Mouse (Mus musculus): ENCODE data around the gene Acacb.

Acacb gene

DNA sequence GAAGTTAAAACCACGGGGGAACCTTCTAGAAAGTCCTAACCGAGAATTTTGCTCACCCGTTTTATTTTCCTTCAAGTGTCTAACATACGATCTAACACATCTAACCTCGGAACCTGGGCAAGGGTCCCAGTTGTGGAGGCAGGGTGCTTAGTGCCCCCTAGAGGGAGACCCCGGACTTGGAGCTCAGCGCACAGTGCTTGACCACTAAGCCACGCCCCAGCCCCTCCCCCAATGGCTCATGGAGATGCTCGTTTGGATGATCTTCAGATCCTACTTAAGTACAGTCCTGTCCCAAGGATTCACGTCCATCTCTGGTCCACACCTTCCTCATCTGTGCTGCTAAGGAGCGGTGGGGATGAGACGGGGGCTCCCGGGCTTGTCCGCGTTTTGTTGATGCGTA, 28.3 kb downstream of the Acacb start:
- CTCF ChIA-PET, result no interaction called here

DNA sequence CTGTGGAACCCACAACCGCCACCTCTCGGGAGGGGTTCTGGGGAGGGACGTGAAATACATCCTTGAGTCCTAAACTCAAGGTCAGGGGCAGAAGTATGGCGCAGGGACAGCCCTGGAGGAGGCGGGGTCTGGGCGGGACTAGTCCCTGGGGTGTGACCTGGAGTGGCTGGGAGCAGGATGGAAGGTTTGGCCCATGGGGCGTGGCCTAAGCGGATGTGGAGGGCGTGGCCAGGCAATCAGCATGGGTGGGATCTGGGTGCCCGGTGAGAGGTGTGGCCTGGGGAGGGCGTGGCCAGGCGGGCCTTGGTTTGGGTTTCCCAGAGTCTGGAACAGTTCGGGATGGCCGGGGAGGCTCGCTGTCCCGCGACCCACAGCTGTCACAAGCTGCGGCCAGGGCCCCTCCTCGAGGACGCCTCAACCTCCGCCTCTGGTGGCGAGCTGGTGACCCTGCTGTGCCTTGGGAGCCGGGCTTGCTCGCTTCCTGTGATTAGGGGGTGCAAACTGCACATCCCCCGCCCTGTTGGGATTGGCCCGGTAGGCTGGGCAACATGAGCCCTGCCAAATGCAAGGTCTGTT, 29.3 kb downstream of the Acacb start:
- CTCF ChIA-PET, result no interaction called here

DNA sequence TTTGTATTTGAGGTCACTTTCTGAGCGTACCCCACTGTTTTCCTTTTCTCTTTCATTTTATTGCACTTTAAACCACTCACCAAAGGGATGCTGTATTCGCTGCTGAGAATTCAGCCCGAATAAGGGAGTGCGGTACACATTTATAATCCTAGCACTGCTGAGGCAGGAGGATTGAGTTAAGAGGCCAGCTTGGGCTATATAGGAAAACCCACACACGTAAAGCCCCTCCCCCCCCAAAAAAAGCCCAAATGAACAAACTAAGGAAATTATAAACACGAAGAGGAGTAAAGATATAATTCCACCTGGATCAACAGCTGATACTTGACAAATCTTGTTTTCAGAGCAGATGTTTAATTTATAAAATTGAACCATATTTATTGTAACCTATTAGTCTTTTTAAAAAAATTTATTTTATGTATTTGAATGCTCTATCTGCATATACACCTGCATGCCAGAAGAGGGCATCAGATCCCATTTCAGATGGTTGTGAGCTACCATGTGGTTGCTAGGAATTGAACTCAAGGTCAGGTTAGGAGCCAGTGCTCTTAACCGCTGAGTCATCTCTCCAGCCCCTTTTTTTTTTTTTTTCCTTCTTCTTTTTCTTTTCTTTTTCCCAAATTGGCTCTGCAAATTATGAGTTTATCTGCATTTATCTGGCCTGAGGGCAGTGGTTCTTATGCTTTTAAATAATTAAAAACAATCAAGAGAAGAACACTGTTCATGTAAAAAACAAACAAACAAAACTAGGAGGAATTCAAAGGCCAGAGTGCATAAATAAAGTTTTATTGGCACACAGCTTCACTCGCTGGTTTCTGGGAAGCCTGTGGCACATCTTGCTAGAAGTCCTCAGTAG, 30.4 kb downstream of the Acacb start:
- CTCF ChIA-PET, result no interaction called here

DNA sequence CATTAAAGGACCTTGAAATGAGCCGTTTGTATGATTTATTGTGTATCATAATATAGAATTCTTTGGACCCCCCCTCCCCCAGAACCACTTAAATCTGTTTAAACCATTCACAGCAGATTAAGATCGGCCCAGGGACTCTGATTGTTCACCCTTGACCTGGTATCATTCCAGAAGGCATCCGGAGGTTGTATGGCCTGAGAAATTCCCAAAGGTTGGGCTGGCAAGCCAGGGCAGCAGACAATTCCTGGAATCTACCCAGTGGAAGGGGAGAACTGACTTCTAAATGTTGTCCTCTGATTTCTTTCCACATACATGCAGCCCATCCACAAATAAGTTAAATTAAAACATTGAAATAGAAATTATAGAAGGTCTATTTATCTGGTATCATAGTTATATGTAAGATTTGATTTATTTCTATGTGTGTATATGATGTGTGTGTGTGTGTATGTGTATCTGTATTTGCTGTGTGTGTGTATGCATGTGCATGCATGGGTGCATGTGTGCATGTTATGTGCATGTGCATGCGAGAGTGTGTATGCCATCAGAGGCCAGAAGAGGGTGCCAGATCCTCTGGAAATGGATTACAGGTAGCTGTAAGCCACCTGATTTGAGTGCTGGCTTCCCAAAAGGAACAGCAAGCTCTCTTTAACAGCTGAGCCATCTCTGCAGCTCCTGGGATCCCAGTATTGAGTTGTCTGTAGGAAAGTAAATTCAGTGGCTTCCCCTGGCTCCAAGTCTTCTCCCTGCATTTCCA, 31.8 kb downstream of the Acacb start:
- CTCF ChIA-PET, result no interaction called here

DNA sequence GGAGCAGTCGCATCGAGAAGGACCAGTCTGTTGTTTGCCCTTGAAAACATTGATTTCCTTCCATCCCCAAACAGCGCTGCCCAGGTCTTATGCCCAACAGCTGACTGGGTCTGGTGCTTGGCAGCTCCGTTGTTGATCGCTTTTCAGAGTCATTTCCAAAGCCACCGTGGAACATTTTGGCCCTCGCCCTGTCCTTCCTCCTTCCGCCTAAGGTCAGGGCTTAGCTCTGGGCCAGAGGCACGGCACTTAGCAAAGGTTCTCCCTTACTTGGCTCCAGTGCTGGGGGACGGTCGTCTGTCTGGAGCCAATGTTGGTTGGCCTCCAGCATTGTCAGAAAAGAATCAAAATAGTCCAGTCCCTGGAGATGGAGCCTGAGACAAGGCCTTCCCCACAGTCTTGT, 33.2 kb downstream of the Acacb start:
- CTCF ChIA-PET, result no interaction called here

DNA sequence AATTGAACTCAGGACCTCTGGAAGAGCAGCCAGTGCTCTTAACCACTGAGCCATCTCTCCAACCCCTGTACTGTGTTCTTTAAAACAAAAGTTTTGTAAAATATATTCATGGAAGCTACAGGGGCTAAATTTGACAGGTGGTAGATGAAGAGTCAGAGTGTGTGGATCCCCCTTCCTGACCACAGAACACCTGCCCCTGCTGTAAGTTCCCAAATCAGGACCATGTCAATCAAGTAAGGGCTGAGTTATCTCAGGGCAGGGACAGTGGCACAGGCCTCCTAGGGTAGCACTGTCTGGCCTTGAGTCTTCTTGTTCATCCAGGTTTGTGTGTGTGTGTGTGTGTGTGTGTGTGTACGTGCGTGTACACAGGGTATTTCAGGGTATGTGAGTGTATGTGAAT, 37.2 kb downstream of the Acacb start:
- CTCF ChIA-PET, result no interaction called here

DNA sequence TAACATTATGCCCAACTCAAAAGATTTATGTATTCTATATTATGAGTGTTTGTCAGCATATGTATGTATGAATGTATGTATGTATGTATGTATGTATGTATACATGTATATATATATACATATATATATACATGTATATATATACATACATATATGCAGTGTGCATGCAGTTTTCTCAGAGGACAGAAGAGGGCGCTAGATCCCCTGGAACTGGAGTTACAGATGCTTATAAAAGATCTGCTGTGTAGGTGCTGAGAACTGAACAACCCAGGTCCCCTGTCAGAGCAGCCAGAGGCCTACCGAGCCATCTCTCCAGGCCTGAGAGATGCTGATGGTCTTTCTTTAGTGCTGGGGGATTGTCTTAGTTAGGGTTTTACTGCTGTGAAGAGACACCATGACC, 40.8 kb downstream of the Acacb start:
- CTCF ChIA-PET, result no interaction called here

DNA sequence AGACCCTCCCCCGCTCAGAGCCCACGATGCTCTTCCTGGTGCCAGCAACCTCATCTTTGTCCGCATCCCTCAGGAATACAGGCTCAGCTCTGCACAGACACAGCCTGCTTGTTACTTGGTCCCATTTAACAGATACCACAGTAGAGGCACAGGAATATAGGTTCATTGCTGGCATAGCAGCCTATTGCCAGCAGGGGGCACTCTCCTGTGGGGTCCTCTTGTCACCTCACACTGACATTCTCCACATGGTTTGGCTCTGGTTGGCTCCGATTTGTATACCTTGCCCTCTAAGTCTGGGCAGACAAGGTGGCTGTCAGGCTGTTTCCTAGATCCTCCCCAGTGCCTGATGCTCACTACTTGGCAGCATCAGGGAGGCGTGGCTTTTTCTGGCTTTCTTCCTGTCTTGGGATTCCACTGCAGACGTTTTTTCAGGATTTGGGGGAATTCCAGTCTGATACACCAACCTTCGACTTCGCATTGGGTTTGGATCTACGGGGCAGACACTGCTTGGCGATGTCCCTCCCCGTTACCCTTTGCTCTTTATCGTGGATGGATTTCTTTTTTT, 42.6 kb downstream of the Acacb start:
- CTCF ChIA-PET, result no interaction called here

DNA sequence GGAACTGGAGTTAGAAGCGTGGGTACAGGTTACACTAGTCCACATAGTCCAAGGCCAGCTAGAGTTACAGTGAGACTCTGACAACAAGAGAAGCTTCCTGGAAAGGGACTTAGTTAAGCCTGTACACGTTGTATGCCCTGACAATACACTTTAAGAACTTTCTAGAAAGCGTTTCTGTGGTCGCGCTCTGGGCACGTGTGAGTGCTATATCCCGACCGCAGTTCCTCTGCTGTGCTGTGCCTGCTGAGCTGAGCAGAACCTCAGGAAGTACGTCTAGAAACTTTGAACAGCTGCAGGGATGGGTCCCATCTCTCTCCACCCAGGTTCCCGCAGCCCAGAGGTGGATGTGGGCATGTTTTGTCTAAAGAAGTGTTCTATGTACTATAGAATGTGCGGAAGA, 47.8 kb downstream of the Acacb start:
- CTCF ChIA-PET, result no interaction called here

DNA sequence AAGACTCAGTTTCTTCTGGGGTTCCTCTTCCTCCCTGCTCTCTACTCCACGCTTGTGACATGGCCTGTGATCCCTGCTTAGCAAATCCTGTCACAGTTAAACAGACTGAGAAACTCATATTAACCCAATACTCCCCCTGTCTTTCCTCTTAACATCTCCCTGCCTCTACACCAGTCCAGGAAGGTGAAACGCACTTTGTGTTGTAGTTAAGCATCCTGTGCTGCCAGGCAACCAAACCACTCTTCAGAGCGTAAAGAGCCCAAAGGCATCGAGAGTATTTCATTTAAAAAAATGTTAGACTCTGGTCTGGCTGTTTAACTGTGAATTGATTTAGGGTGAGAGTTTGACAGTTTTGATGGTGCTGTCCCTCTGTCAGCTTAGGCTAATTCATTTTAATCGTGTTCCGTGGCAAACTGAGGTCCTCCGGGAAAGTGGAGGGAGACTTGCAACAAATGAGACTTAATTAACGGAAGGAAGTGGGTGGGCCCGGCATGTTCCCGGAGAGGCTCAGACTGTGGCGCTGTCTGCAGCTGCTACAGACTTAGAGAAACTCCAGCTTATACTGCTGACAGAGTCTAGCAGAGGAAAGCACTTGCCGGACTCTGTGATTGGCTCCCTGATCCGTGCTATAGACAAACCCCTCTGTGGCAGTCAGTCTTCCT, 52.9 kb downstream of the Acacb start:
- CTCF ChIA-PET, result no interaction called here

DNA sequence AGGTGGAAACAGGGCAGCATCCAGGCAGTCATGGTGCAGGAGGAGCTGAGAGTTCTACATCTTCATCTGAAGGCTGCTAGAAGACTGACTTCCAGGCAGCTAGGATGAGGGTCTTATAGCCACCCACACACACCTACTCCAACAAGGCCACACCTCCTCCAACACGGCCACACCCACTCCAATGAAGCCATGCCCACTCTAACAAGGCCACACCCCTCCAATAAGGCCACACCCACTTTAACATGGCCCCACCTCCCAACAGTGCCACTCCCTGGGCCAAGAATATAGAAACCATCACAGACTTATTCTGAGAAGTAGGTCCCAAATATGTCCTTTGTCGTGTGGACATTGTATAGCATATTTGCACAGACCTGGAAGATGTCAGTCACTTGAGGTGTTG, 59.8 kb downstream of the Acacb start:
- CTCF ChIA-PET, result no interaction called here

DNA sequence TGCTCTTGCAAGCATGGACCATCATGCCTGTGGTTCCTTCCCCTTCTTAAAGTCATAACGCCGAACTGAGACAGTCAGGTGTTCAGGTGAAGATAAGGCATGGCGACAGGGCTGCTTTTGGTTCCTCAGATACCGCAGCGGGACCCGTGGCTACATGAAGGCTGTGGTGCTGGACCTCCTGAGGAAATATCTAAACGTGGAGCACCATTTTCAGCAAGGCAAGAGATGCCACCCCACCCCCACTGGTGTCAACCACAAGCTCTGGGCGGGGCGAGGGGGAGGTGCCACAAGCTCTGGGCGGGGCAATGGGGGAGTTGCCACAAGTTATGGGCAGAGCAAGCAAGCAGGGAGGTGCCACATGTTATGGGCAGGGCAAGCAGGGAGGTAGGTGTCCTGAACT, 66.8 kb downstream of the Acacb start:
- CTCF ChIA-PET, result no interaction called here

DNA sequence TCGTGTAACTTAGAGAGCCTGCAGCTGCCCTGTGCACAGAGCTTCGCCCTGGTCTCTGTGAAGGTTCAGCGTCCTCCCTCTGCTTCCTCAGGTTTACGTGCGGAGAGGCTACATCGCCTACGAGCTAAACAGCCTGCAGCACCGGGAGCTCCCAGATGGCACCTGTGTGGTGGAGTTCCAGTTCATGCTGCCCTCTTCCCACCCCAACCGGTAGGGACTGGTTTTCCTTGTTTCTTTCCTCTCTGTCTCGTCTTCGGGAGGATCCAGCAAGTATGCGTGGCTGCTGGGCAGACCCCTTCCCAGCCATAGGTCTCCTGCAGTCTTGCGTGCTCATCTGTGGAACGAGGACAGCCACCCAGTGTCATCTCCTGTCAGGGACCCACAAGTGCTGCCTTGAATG, 72.4 kb downstream of the Acacb start:
- CTCF ChIA-PET, result no interaction called here

DNA sequence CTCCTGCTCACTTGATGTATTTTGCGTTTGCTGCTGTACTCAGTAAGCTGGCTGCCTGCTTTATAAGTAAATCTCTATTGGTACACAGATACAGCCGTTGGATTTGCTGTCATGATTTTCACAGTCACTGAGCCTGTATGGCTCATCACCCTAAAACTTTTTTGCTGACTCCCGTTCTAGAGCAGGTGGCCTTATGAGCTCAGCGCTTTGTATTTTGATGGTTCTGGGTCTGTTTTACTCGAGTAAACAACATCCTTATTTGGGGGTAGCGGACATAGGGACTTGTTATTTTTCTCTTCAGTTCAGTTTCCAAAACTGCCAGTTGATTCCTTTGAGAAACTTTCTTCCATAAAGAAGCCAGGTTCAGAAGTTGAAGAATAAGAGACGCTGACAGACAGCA, 79.7 kb downstream of the Acacb start:
- CTCF ChIA-PET, result no interaction called here

DNA sequence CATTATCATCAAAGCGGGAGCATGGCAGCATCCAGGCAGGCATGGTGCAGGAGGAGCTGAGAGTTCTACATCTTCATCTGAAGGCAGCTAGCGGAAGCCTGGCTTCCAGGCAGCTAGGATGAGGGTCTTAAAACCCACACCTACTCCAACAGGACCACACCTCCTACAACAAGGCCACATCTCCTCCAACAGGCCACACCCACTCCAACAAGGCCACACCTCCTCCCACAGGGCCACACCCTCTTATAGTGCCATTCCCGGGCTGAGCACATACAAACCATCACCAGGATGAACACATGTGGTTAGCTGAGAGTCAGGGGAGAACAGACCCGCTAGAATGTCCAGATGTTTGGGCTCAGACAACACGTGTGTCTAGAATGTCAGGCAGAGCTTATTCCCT, 82.6 kb downstream of the Acacb start:
- CTCF ChIA-PET, result no interaction called here

DNA sequence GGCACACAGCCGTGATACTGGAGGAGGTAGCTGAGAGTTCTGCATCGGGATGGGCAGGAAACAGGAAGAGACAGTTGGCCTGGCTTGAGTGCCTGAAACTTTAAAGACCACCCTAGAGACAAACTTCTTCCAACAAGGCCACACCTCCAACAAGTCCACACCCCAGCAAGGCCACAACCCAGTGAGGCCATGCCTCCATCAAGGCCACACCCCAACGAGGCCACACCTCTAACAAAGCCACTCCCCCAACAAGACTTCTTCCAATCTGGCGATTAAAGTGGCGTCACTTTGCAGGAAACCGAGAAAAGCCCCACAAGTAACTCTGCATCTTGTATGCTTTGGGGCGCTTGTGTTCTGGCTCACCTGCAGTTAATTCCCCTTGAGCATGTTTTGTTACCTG, 92.6 kb downstream of the Acacb start:
- CTCF ChIA-PET, result no interaction called here

DNA sequence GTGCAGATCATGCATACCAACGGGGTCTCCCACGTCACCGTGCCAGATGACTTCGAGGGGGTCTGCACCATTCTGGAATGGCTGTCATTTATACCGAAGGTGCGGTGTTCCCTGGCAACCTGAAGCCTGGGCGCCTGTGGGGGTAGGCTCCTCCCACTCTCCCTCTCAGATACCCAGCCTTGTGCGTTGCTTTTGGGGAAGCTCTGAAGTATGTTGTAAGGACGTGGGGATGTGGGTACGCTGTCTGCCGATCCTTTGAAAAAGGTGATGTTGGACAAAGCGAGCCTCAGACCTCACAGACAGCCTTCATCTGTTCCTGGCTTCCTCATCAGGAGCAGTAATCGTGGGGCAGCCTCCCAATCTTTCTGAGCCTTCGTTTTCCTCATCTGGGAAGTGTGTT, 93.4 kb downstream of the Acacb start:
- CTCF ChIA-PET, result no interaction called here

DNA sequence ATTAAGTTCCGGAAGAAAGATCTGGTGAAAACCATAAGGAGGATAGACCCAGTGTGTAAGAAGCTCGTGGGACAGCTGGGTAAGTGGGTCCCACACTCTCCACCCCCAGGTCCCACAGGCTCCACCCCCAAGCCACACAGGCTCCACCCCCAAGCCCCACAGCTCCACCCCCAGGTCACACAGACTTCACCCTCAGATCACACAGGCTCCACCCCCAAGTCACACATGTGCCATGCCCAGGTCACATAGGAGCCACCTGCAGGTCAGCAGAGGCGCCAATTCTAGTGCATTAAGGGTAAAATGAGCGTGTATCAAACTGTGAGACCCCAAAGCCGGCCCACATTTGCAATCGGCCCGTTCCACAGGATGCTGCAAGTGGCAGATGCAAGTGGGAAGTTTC, 100.1 kb downstream of the Acacb start:
- CTCF ChIA-PET, result no interaction called here

DNA sequence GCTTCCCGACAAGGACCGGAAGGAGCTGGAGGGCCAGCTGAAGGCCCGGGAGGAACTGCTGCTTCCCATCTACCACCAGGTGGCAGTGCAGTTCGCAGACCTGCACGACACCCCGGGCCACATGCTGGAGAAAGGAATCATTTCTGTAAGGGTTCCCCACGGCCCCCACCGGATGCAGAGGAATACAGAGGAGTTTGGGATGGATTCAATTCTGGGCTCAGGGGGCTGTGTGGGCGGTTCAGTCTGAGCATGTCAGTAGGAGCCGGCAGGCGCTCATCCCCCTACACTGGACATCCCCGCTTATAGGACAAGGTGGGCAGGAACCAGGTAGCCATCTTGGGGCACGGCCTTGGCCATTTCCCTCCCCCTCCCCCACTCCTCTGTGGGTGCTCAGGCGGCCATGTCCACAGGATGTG, 101.8 kb downstream of the Acacb start:
- CTCF ChIA-PET, result no interaction called here

DNA sequence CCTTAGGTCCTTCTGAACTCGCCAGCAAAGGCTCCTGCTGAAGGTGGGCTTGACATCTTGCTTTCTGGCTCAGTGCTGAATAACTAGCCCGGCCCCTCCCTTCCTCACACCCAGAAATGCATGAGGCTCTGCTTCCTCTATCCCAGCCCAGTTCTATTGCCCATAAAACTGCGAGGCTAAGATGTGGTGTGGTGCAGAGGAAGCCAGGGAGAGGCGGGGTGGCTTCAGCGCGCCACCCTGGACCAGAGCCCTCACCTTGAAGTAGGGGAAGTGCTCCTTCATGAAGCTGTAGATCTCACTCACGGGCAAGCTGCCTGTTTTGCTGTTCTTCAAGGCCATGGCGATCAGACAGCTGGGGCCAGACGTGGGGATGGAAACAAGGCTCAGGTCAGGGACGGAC, 113.2 kb downstream of the Acacb start:
- CTCF ChIA-PET, result interaction anchor here (0.9 kb wide), 1 partner anchor 11 kb away, joined by 3 read pairs; no protein-coding TSS in a partner anchor

DNA sequence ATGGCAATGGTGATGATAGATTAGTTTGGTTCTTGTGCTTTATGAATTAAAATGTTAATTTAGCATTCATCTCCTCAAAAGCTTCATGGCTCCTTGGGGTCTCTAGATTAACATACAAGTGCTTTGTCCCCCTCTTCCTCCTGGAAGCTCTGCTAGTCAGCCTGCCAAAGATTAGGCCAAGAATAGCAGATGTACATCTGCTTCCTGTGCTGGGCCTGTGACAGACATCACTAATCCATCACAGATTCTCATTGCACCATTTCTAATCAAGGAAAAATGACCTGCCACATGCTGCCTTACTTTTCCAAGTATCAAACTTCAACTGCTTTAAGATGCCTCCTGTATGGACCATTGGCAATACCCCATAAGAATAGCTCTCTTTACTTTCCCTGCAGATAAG, 115.2 kb downstream of the Acacb start:
- CTCF ChIA-PET, result no interaction called here

DNA sequence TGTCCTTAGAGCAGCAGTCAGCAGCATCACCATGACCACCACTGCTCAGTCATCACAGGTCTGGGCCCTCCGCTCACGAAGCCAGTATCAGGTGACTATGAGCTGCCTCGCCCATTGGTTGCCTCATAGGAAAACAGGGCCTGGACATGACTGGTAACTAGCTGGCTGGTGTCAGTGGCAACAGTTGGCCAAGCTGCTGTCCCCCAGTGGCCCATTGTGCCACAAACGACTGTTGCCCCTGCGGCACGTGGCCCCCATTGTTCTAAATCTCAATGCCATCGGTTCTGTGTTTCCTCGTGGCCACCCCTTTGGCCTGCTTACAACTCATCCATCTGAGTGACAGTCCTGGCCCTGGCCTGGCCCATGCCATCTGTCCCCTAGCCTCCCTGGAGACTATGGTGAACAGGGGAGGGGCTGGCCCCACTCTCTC, 117.7 kb downstream of the Acacb start:
- CTCF ChIA-PET, result no interaction called here
